19 mouse cellular contexts compared by ENCODE assay signal in the genomic region with DNA sequence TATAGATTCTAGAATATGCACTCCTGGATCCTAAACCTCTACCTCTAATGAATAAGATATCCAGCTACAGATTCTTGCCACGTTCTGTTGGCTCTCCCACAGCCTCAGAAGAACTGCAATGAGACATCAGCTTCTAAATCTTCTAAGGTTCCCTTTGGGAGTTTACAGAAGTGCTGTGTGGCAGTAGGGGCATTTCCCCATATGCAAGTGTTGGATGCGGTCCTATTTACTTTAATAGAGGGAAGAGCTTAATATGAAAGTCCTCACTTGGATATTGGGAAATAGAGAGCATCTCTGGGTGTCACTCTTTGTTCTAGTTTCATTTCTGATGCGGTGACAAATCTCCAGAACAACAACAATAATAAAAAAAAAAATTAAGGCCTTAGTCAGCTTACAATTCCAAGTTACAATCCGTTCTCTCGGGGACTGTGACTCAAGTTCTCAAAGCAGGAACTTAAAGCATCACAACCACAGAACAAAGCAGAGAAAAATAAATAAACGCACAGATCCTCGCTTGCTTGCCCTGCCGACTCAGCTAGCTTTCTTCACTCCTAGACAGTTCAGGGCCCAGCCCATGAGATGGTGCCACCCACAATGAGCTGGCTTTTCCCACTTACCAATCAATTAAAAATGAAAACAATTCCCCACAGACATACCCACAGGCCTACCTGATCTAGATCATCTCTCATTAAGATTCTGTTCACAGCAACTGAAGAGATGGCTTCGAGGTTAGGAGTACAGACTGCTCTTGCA.
DNase-seq lines count a peak whose midpoint lies in the region; ATAC-seq lines count a peak whose summit lies in the region.
"Had no signal": no experiment of that assay in that cellular context is flagged by ENCODE, and none has a peak within 500 bp of the region (broad histone marks: within the 10 kb centered on the region; RNA-seq: fewer than 3 reads in every experiment).

No protein-coding gene starts in this region.

- WGBS in kidney, embryonic 16.5 days = 54% methylated on average over 9 of the region's 9 CpGs

- DNase-seq in embryo, embryonic 10 days (ENCODE audit: low spot score) = peak; percentile 9
- no peak for DNase-seq in embryo, embryonic 11 days
- no peak for DNase-seq in kidney, adult 11 months
- DNase-seq in adipocyte (ENCODE audit: low spot score) = peak; percentile 59
- peak; percentile 6 to 15 for DNase-seq in monocyte, adult 2 months (ENCODE audit: low read depth in 1 of 2, low spot score in 2 of 2)
- DNase-seq in urinary bladder, postnatal 25 days (ENCODE audit: low spot score) = no peak
- DNase-seq in layer of hippocampus, adult 11-12 months (ENCODE audit: low spot score) = no peak
- DNase-seq: cerebellum, adult 2 months; gastrocnemius, postnatal 10 days; kidney, postnatal 25 days; left cerebral cortex, postnatal 4 days; lung, postnatal 4 days; right cerebral cortex, adult 18-20 months; thymus, postnatal 4 days had no signal

- H3K9ac ChIP-seq in kidney, embryonic 16.5 days (replicated peaks; ENCODE audit: low read length) = no peak overlapping the region
- H3K9ac ChIP-seq: heart, embryonic 13.5 days; liver, embryonic 14.5 days had no signal

- H3K9me3 ChIP-seq in kidney, embryonic 16.5 days (ENCODE audit: low read length) = no peaks in the 10 kb centered on the region
- H3K9me3 ChIP-seq: heart, embryonic 13.5 days had no signal

- no peaks in the 10 kb centered on the region for H3K27me3 ChIP-seq in kidney, embryonic 16.5 days (ENCODE audit: insufficient read depth, low read length)
- H3K27me3 ChIP-seq: heart, embryonic 13.5 days had no signal

- H3K4me1 ChIP-seq in kidney, embryonic 16.5 days (ENCODE audit: insufficient read depth, low read length) = peaks cover 25% of the 10 kb centered on the region
- H3K4me1 ChIP-seq: heart, embryonic 13.5 days had no signal

- no peaks in the 10 kb centered on the region for H3K36me3 ChIP-seq in kidney, embryonic 16.5 days (ENCODE audit: insufficient read depth, low read length)
- H3K36me3 ChIP-seq: heart, embryonic 13.5 days had no signal

- H3K4me2 ChIP-seq in kidney, embryonic 16.5 days (replicated peaks; ENCODE audit: low read depth, low read length) = no peak overlapping the region
- H3K4me2 ChIP-seq: heart, embryonic 13.5 days had no signal

- peak overlapping the region; percentile 29; the same call in 1 of the 2 replicates for H3K27ac ChIP-seq in kidney, embryonic 16.5 days (ENCODE audit: low read length)
- H3K27ac ChIP-seq: heart, embryonic 13.5 days; liver, embryonic 14.5 days had no signal

- H3K4me3 ChIP-seq in kidney, embryonic 16.5 days (ENCODE audit: low read length) = no peak overlapping the region
- H3K4me3 ChIP-seq: heart, embryonic 13.5 days had no signal

- ATAC-seq in kidney, embryonic 16.5 days (ENCODE audit: low FRiP score, low TSS enrichment) = no peak
- ATAC-seq: forebrain, embryonic 16.5 days; midbrain, embryonic 16.5 days had no signal

Comparison
In these comparisons a context has a peak if more than half of its experiments do, and no peak if none do; other contexts are left out.
1. DNase-seq: peak in embryo, embryonic 10 days (single experiment), adipocyte (single experiment) and monocyte, adult 2 months (2 of 2); none in embryo, embryonic 11 days (single experiment), kidney, adult 11 months (single experiment), urinary bladder, postnatal 25 days (single experiment) and layer of hippocampus, adult 11-12 months (single experiment).